Mouse (Mus musculus) kidney, adult 9 months (tissue): ENCODE data around the gene Scaf8.
A peak's percentile ranks its signal among the peaks of the same experiment; 100 is the strongest.
"Not testable (repeated sequence)": the region's sequence is repeated elsewhere in the genome, so short reads cannot be mapped to it uniquely, and the experiment has no call there.

Source experiments
- DNase-seq: peaks from one replicate; pipeline ENCODE4 v3.0.0; 2022

Gene Scaf8

GRCm38 (mm10) chr17:3114720-3115379, at the start of gene Scaf8:
TSS of gene Scaf8 (plus strand) at chr17:3114972.
- DNase-seq, result peak; percentile 92

GRCm38 (mm10) chr17:3075166-3075872, 39.5 kb upstream of the Scaf8 start:
- DNase-seq, result no peak

GRCm38 (mm10) chr17:3075873-3076245, 38.9 kb upstream of the Scaf8 start:
- DNase-seq, result no peak

- DNase-seq, result not testable (repeated sequence)
These were observed 36.8 kb upstream of the Scaf8 start for GRCm38 (mm10) chr17:3077936-3078335.

GRCm38 (mm10) chr17:3080587-3081349, 34.0 kb upstream of the Scaf8 start:
- DNase-seq, result not testable (repeated sequence)

- DNase-seq, result peak; percentile 93
These were observed 33.2 kb upstream of the Scaf8 start for GRCm38 (mm10) chr17:3081512-3082100.

- DNase-seq, result peak; percentile 63
These were observed 32.5 kb upstream of the Scaf8 start for GRCm38 (mm10) chr17:3082125-3082755.

GRCm38 (mm10) chr17:3082756-3083749, 31.7 kb upstream of the Scaf8 start:
- peak; percentile 72 for DNase-seq

- DNase-seq, result peak; percentile 96
These were observed 30.8 kb upstream of the Scaf8 start for GRCm38 (mm10) chr17:3083886-3084550.

- DNase-seq, result peak; percentile 83
These were observed 30.2 kb upstream of the Scaf8 start for GRCm38 (mm10) chr17:3084551-3084930.

GRCm38 (mm10) chr17:3085152-3085551, 29.6 kb upstream of the Scaf8 start:
- no peak for DNase-seq

GRCm38 (mm10) chr17:3092682-3093081, 22.1 kb upstream of the Scaf8 start:
- no peak for DNase-seq

- DNase-seq, result not testable (repeated sequence)
These were observed 15.5 kb upstream of the Scaf8 start for GRCm38 (mm10) chr17:3099273-3099672.

GRCm38 (mm10) chr17:3102336-3103165, 12.2 kb upstream of the Scaf8 start:
- peak; percentile 93 for DNase-seq

- no peak for DNase-seq
These were observed 10.4 kb upstream of the Scaf8 start for GRCm38 (mm10) chr17:3104154-3104931.

GRCm38 (mm10) chr17:3105022-3105421, 9.8 kb upstream of the Scaf8 start:
- DNase-seq, result no peak

- no peak for DNase-seq
These were observed 925 bp upstream of the Scaf8 start for GRCm38 (mm10) chr17:3113737-3114357.

- no peak for DNase-seq
These were observed 433 bp upstream of the Scaf8 start for GRCm38 (mm10) chr17:3114358-3114719.
